Mouse (Mus musculus) hindbrain, postnatal 0 days (tissue): Measurements from ENCODE around the gene Tvp23a. TPM values are rescaled to one million over a fixed set of nuclear protein-coding genes. Genes with fewer than 3 reads are reported as not detected.

Experiments used
- ATAC-seq: fragments of 200-750 bp; cut with Nextera tagmentation; 2 replicates; pipeline ENCODE4 v1.8.0; 2017; ENCODE audit warnings: mild to moderate bottlenecking, moderate TSS enrichment, moderate library complexity
- DNase-seq: peaks from one replicate; pipeline ENCODE4 v3.0.0-alpha.2; 2015; ENCODE audit warnings: low spot score
- H3K27ac ChIP-seq: fragments of 300-500 bp; sonication (generic); 2 replicates; pipeline ENCODE4 v1.5.1; 2014; ENCODE audit warnings: mild to moderate bottlenecking
- H3K27me3 ChIP-seq: fragments of 300-500 bp; sonication (generic); 2 replicates; pipeline ENCODE4 v1.6.1; 2014; ENCODE audit warnings: low read length, mixed read lengths; ENCODE audit not compliant: insufficient read depth
- H3K36me3 ChIP-seq: fragments of 300-500 bp; sonication (generic); 2 replicates; pipeline ENCODE4 v1.6.1; 2014; ENCODE audit warnings: low read length, mixed read lengths; ENCODE audit not compliant: insufficient read depth
- H3K4me1 ChIP-seq: fragments of 300-500 bp; sonication (generic); 2 replicates; pipeline ENCODE4 v1.6.1; 2014; ENCODE audit warnings: antibody characterized with exemption, low read length, mixed read lengths; ENCODE audit not compliant: insufficient read depth
- H3K4me2 ChIP-seq: fragments of 300-500 bp; sonication (generic); 2 replicates; pipeline ENCODE4 v1.6.1; 2014; ENCODE audit warnings: low read depth, mild to moderate bottlenecking, low read length, moderate library complexity, mixed read lengths
- H3K4me3 ChIP-seq: fragments of 300-500 bp; sonication (generic); 2 replicates; pipeline ENCODE4 v1.5.1; 2014; ENCODE audit warnings: low read length
- H3K9ac ChIP-seq: fragments of 300-500 bp; sonication (generic); replicated peaks from 2 replicates; pipeline ENCODE4 v1.6.1; 2014; ENCODE audit warnings: mild to moderate bottlenecking, low read length, moderate library complexity, mixed read lengths
- H3K9me3 ChIP-seq: fragments of 300-500 bp; sonication (generic); 2 replicates; pipeline ENCODE4 v1.6.1; 2016; ENCODE audit warnings: low read length, mixed read lengths
- CTCF ChIP-seq: IDR thresholded peaks from 2 replicates; pipeline ENCODE4 v1.5.1; 2016; ENCODE audit warnings: antibody characterized with exemption, control low read depth, low read depth
- WGBS: fragments of 180-500 bp; shearing (Covaris S2); extraction: QIAGEN DNeasy Blood & Tissue Kit; methylation state at CpG from one replicate; pipeline ENCODE4 v1.1.7; 2014; 5-methylcytosine and 5-hydroxymethylcytosine counted together
- polyA plus RNA-seq: library from polyadenylated mRNA; unstranded; fragments of >200 nt; fragmentation: Nextera tagmentation; extraction: Ambion mirVana; gene quantifications from 2 replicates; pipeline ENCODE4 v1.2.1, GENCODE M21; 2015
- total RNA-seq: library from RNA; depleted of rRNA; stranded (reverse); fragments of >200 nt; gene quantifications from 2 replicates; pipeline ENCODE4 v1.2.3, GENCODE M21; 2014

Gene Tvp23a
- total and polyA plus RNA-seq, 2 experiments from 2014 or later = 38.5 to 75.5 TPM

DNA sequence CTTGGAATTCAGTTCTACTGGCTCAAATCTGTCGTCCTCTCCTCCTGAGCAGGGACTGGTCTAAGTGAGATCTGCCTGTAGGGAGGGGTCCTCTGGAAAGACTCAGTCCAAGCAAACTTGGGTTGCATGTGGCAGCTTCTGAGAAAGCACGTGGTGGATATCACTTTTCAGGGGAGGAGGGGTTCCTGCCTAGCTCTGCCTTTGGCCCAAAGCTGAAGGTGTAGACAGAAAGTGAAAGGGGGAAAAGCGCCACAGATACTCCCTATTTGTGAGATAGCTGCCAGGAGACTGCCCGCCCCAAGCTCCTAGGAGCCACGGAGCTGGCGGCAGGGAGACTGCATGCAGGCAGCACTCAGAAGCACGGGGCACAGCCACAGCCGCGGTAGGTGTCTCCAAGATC, 42.3 kb upstream of the Tvp23a start:
- H3K9me3 ChIP-seq = no peaks in the 10 kb centered on the region
- 14% methylated on average over 9 of the region's 9 CpGs for WGBS
- peak overlapping the region; percentile 40; the same call in 1 of the 2 replicates for H3K4me2 ChIP-seq
- no peak for DNase-seq
- H3K4me3 ChIP-seq = peak overlapping the region; percentile 7; the same call in 1 of the 2 replicates
- 0 out of 2 replicates have a peak, but pooled peaks cover 4% of the 10 kb centered on the region for H3K4me1 ChIP-seq
- no peaks in the 10 kb centered on the region for H3K36me3 ChIP-seq
- 0 out of 2 replicates have a peak, but pooled peaks cover 8% of the 10 kb centered on the region for H3K27me3 ChIP-seq
- no peak for ATAC-seq
- no peak overlapping the region for H3K27ac ChIP-seq
- no peak overlapping the region for H3K9ac ChIP-seq
- no peak for TF ChIP-seq CTCF

DNA sequence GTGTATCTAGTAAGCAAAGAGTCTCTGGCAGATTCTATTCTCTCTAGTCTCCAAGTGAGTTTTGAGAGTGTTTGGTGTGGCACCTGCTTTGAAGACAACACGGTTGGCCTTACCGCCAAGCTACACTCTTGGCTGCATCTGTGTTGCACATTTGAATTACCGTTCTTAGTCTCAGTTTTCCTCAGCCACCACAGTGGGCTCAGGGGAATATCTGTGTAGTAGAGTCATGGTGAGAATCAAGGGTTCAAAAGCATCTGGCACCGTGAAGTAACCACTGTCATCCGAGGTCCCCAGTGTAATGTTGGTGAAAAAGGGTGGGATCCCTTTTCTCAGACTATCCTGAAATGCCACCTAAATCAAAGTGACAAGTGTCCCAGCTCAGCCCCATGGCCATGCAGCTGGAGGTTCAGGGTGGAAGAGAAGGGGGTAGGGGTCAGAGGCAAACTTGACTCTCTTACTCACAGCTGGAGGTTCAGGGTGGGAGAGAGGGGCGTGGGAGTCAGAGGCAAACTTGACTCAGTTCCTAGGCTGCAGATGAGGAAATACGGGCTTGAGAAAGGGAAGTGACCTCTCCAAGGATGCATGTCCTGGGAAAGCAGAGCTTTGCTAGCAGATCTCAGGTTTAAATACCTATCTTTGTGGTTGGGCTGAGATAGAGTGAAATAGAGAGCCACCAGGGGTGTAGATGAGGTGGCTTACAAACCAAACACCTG, 41.8 kb upstream of the Tvp23a start:
- H3K4me1 ChIP-seq = 0 out of 2 replicates have a peak, but pooled peaks cover 4% of the 10 kb centered on the region
- no peaks in the 10 kb centered on the region for H3K9me3 ChIP-seq
- no peak for TF ChIP-seq CTCF
- H3K4me3 ChIP-seq = no peak overlapping the region
- H3K27ac ChIP-seq = no peak overlapping the region
- H3K36me3 ChIP-seq = no peaks in the 10 kb centered on the region
- H3K9ac ChIP-seq = no peak overlapping the region
- H3K27me3 ChIP-seq = 0 out of 2 replicates have a peak, but pooled peaks cover 8% of the 10 kb centered on the region
- no peak overlapping the region for H3K4me2 ChIP-seq
- no peak for ATAC-seq
- DNase-seq = no peak
- 88% methylated on average over 7 of the region's 7 CpGs for WGBS

DNA sequence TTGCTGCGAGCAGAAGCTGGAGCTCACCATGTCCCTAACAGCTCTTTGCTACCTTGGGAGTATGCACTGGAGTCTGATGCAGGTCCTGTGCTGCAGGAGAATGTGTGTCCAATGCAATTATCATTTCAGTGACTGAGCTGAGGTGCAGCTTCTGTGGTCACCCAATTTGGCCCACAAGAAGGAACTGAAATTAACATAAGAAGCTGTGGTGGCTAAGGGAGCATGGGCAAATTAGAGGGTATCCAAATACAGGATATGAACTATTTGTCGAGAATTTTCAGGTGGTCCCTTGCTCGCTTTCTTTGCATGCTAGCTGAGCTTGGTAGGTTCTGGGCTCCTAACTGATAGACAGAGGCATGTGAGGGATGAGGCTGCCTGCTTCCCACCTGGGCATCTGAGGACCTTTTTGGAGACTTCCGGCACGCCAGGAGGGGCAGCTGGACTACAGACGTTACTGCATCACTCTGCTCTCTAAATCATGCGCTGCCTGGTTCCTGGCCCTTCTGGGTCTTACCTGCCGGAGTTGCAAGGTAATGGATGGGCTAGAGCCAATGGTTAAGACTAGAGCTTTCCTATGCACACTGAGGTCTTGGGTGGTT, 40.8 kb upstream of the Tvp23a start:
- DNase-seq (no peak), ATAC-seq (no peak)
- no peaks in the 10 kb centered on the region for H3K36me3 ChIP-seq
- 0 out of 2 replicates have a peak, but pooled peaks cover 4% of the 10 kb centered on the region for H3K4me1 ChIP-seq
- 89% methylated on average over 8 of the region's 8 CpGs for WGBS
- no peak overlapping the region for H3K4me2 ChIP-seq
- no peak overlapping the region for H3K27ac ChIP-seq
- 0 out of 2 replicates have a peak, but pooled peaks cover 8% of the 10 kb centered on the region for H3K27me3 ChIP-seq
- no peaks in the 10 kb centered on the region for H3K9me3 ChIP-seq
- H3K4me3 ChIP-seq = no peak overlapping the region
- no peak overlapping the region for H3K9ac ChIP-seq
- TF ChIP-seq CTCF = no peak

DNA sequence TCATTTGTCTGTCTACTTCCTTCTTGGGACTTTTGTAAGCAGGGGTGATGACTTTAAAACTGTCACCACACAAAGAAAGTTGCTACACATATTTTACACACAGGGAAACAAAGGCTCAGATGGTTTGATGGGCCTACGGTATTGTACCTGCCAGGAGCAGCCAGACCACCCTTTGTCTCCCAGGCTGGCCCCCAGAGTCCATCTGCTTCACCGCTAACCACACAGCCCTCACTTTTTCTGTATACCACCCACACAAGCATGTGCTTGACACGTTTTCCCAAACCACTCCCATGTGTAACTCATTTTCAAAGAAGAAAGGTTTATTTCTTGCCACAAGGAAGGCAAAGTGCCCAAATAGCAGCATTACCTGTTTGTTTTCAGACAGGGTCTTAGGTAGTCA, 39.8 kb upstream of the Tvp23a start:
- Histone ChIP-seq H3K9ac (no peak overlapping the region), H3K9me3 (no peaks in the 10 kb centered on the region), H3K36me3 (no peaks in the 10 kb centered on the region), H3K4me1 (0 out of 2 replicates have a peak, but pooled peaks cover 4% of the 10 kb centered on the region), H3K4me2 (no peak overlapping the region), H3K27ac (no peak overlapping the region), H3K4me3 (no peak overlapping the region), H3K27me3 (0 out of 2 replicates have a peak, but pooled peaks cover 8% of the 10 kb centered on the region)
- WGBS = 72% methylated on average over 3 of the region's 3 CpGs
- DNase-seq (no peak), ATAC-seq (no peak)
- TF ChIP-seq CTCF = no peak

DNA sequence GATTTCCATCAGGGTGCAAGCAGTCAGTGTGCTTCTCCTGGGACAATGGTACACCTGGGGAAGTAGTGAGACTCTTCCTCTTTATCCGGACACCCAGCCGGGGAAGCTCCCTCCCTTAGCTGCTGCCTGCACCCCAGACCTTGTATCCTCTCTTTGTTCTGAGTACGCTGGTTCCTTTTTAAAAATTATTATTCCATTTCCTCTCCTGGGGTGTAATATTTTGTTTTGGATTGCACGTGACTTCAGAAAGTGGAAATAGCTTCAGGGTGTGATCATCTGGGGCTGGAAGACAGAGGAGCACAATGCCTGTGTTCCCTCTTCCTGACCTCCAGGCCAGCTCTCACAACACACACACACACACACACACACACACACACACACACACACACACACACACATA, 35.2 kb upstream of the Tvp23a start:
- 52% methylated on average over 4 of the region's 4 CpGs for WGBS
- ATAC-seq = no peak
- no peaks in the 10 kb centered on the region for H3K4me1 ChIP-seq

DNA sequence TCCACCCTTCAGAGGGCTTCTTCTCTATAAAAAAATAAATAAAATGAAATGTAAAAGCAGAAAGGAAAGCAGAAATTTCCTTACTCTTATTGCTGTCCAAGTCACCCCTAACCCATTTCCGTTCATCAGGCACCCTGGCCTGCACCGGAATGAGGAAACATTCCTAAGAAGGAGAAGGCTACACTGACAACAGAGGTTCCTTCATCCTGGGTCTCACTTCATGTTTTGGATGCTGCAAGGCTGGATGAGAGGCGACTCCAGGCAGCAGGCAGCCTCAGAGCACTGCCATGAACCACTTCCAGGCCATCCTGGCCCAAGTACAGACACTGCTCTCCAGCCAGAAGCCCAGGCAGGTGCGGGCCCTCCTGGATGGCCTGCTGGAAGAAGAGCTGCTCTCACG, 32.7 kb upstream of the Tvp23a start, which contains the start of gene Ciita:
Gene Ciita (plus strand): TSS at position 203 of the 400 bp plus-strand sequence.
- Histone ChIP-seq H3K9me3 (no peaks in the 10 kb centered on the region), H3K27ac (no peak within 1 kb of the TSS), H3K4me3 (no peak within 1 kb of the TSS), H3K4me2 (no peak within 1 kb of the TSS), H3K36me3 (no peaks in the 10 kb centered on the region), H3K27me3 (no peaks in the 10 kb centered on the region), H3K4me1 (no peaks in the 10 kb centered on the region), H3K9ac (no peak within 1 kb of the TSS)
- ATAC-seq = no peak
- DNase-seq = no peak
- 84% methylated on average over 5 of the region's 5 CpGs for WGBS
- TF ChIP-seq CTCF = no peak

More for the DNA sequence above, 35.2 kb upstream of the Tvp23a start:
- Histone ChIP-seq H3K4me2 (no peak overlapping the region), H3K9ac (no peak overlapping the region), H3K36me3 (no peaks in the 10 kb centered on the region), H3K4me3 (no peak overlapping the region), H3K9me3 (no peaks in the 10 kb centered on the region), H3K27me3 (no peaks in the 10 kb centered on the region), H3K27ac (no peak overlapping the region)
- no peak for DNase-seq
- no peak for TF ChIP-seq CTCF
